Mouse (Mus musculus): ENCODE measurements around the gene Hspe1. TPM values are rescaled to one million over a fixed set of nuclear protein-coding genes. Genes with fewer than 3 reads are reported as not detected.
A peak's percentile ranks its signal among the peaks of the same experiment; 100 is the strongest.

Hspe1 gene
- polyA plus RNA-seq (2015; fragmentation: Nextera tagmentation; extraction: Ambion mirVana) = 276 and 289 TPM in 2 replicates

GRCm38 (mm10) chr1:55087932-55088610, at the start of gene Hspe1, which contains the start of gene Hspd1:
TSS of gene Hspe1 (plus strand) at chr1:55088132.
TSS of gene Hspd1 (minus strand) at chr1:55088243.
- Histone ChIP-seq H3K9ac (ENCODE audit: low read length) (peak within 1 kb of the TSS; percentile 99), H3K27me3 (ENCODE audit: control insufficient read depth, insufficient read depth, low read length) (no peaks in the 10 kb centered on the region), H3K4me1 (ENCODE audit: control insufficient read depth, insufficient read depth, low read length) (peaks cover 30% of the 10 kb centered on the region), H3K4me2 (ENCODE audit: low read depth, low read length) (peak within 1 kb of the TSS; percentile 92), H3K9me3 (replicated peaks; ENCODE audit: control insufficient read depth, low read length) (no peaks in the 10 kb centered on the region), H3K27ac (ENCODE audit: low read length) (peak within 1 kb of the TSS; percentile 99), H3K36me3 (ENCODE audit: control insufficient read depth, insufficient read depth) (peaks cover 27% of the 10 kb centered on the region), H3K4me3 (ENCODE audit: low read length) (peak within 1 kb of the TSS; percentile 98)
- WGBS = under 1% methylated on average over 76 of the region's 76 CpGs
- peak; percentile 93 for ATAC-seq (replicated peaks; ENCODE audit: extremely low read depth, insufficient read depth, low FRiP score)

- Histone ChIP-seq H3K36me3 (ENCODE audit: control insufficient read depth, insufficient read depth) (no peaks in the 10 kb centered on the region), H3K27me3 (ENCODE audit: control insufficient read depth, insufficient read depth, low read length) (no peaks in the 10 kb centered on the region), H3K9me3 (replicated peaks; ENCODE audit: control insufficient read depth, low read length) (peaks cover 10% of the 10 kb centered on the region; the same call in 1 of the 2 replicates), H3K4me1 (ENCODE audit: control insufficient read depth, insufficient read depth, low read length) (no peaks in the 10 kb centered on the region), H3K4me2 (ENCODE audit: low read depth, low read length) (no peak overlapping the region), H3K4me3 (ENCODE audit: low read length) (no peak overlapping the region), H3K9ac (ENCODE audit: low read length) (no peak overlapping the region), H3K27ac (ENCODE audit: low read length) (no peak overlapping the region)
- no peak for ATAC-seq (replicated peaks; ENCODE audit: extremely low read depth, insufficient read depth, low FRiP score)
- 77% methylated on average over 1 of the region's 1 CpGs for WGBS
Measured at GRCm38 (mm10) chr1:55039944-55040343, 48.0 kb upstream of the Hspe1 start.

GRCm38 (mm10) chr1:55041691-55042090, 46.2 kb upstream of the Hspe1 start:
- Histone ChIP-seq H3K27me3 (ENCODE audit: control insufficient read depth, insufficient read depth, low read length) (no peaks in the 10 kb centered on the region), H3K4me2 (ENCODE audit: low read depth, low read length) (no peak overlapping the region), H3K27ac (ENCODE audit: low read length) (no peak overlapping the region), H3K4me3 (ENCODE audit: low read length) (no peak overlapping the region), H3K9ac (ENCODE audit: low read length) (no peak overlapping the region), H3K36me3 (ENCODE audit: control insufficient read depth, insufficient read depth) (no peaks in the 10 kb centered on the region), H3K4me1 (ENCODE audit: control insufficient read depth, insufficient read depth, low read length) (no peaks in the 10 kb centered on the region), H3K9me3 (replicated peaks; ENCODE audit: control insufficient read depth, low read length) (peaks cover 10% of the 10 kb centered on the region; the same call in 1 of the 2 replicates)
- no peak for ATAC-seq (replicated peaks; ENCODE audit: extremely low read depth, insufficient read depth, low FRiP score)
- 79% methylated on average over 4 of the region's 4 CpGs for WGBS

GRCm38 (mm10) chr1:55042246-55042645, 45.7 kb upstream of the Hspe1 start:
- H3K4me3 ChIP-seq (ENCODE audit: low read length) = no peak overlapping the region
- no peak overlapping the region for H3K27ac ChIP-seq (ENCODE audit: low read length)
- H3K4me1 ChIP-seq (ENCODE audit: control insufficient read depth, insufficient read depth, low read length) = no peaks in the 10 kb centered on the region
- no peaks in the 10 kb centered on the region for H3K36me3 ChIP-seq (ENCODE audit: control insufficient read depth, insufficient read depth)
- H3K27me3 ChIP-seq (ENCODE audit: control insufficient read depth, insufficient read depth, low read length) = no peaks in the 10 kb centered on the region
- no peak for ATAC-seq (replicated peaks; ENCODE audit: extremely low read depth, insufficient read depth, low FRiP score)
- H3K9ac ChIP-seq (ENCODE audit: low read length) = no peak overlapping the region
- H3K4me2 ChIP-seq (ENCODE audit: low read depth, low read length) = no peak overlapping the region
- 54% methylated on average over 1 of the region's 1 CpGs for WGBS
- peaks cover 10% of the 10 kb centered on the region; the same call in 1 of the 2 replicates for H3K9me3 ChIP-seq (replicated peaks; ENCODE audit: control insufficient read depth, low read length)

GRCm38 (mm10) chr1:55043164-55043563, 44.8 kb upstream of the Hspe1 start:
- Histone ChIP-seq H3K9ac (ENCODE audit: low read length) (no peak overlapping the region), H3K9me3 (replicated peaks; ENCODE audit: control insufficient read depth, low read length) (peaks cover 10% of the 10 kb centered on the region; the same call in 1 of the 2 replicates), H3K4me3 (ENCODE audit: low read length) (no peak overlapping the region), H3K27me3 (ENCODE audit: control insufficient read depth, insufficient read depth, low read length) (no peaks in the 10 kb centered on the region), H3K4me1 (ENCODE audit: control insufficient read depth, insufficient read depth, low read length) (no peaks in the 10 kb centered on the region), H3K4me2 (ENCODE audit: low read depth, low read length) (no peak overlapping the region), H3K27ac (ENCODE audit: low read length) (no peak overlapping the region), H3K36me3 (ENCODE audit: control insufficient read depth, insufficient read depth) (no peaks in the 10 kb centered on the region)
- no peak for ATAC-seq (replicated peaks; ENCODE audit: extremely low read depth, insufficient read depth, low FRiP score)
- 70% methylated on average over 3 of the region's 3 CpGs for WGBS

- no peak overlapping the region for H3K4me3 ChIP-seq (ENCODE audit: low read length)
- no peak overlapping the region for H3K27ac ChIP-seq (ENCODE audit: low read length)
- no peak overlapping the region for H3K9ac ChIP-seq (ENCODE audit: low read length)
- no peaks in the 10 kb centered on the region for H3K27me3 ChIP-seq (ENCODE audit: control insufficient read depth, insufficient read depth, low read length)
- H3K9me3 ChIP-seq (replicated peaks; ENCODE audit: control insufficient read depth, low read length) = no peaks in the 10 kb centered on the region
- WGBS = 60% methylated on average over 4 of the region's 4 CpGs
- no peak overlapping the region for H3K4me2 ChIP-seq (ENCODE audit: low read depth, low read length)
- H3K4me1 ChIP-seq (ENCODE audit: control insufficient read depth, insufficient read depth, low read length) = peaks cover 10% of the 10 kb centered on the region; the same call in 1 of the 2 replicates
- no peaks in the 10 kb centered on the region for H3K36me3 ChIP-seq (ENCODE audit: control insufficient read depth, insufficient read depth)
- no peak for ATAC-seq (replicated peaks; ENCODE audit: extremely low read depth, insufficient read depth, low FRiP score)
Measured at GRCm38 (mm10) chr1:55048841-55049587, 38.9 kb upstream of the Hspe1 start.

GRCm38 (mm10) chr1:55051671-55052070, 36.3 kb upstream of the Hspe1 start:
- H3K27ac ChIP-seq (ENCODE audit: low read length) = no peak overlapping the region
- no peaks in the 10 kb centered on the region for H3K9me3 ChIP-seq (replicated peaks; ENCODE audit: control insufficient read depth, low read length)
- no peak overlapping the region for H3K9ac ChIP-seq (ENCODE audit: low read length)
- H3K4me3 ChIP-seq (ENCODE audit: low read length) = peak overlapping the region; percentile 85
- no peaks in the 10 kb centered on the region for H3K27me3 ChIP-seq (ENCODE audit: control insufficient read depth, insufficient read depth, low read length)
- no peak for ATAC-seq (replicated peaks; ENCODE audit: extremely low read depth, insufficient read depth, low FRiP score)
- H3K4me1 ChIP-seq (ENCODE audit: control insufficient read depth, insufficient read depth, low read length) = peaks cover 14% of the 10 kb centered on the region
- H3K36me3 ChIP-seq (ENCODE audit: control insufficient read depth, insufficient read depth) = peaks cover 2% of the 10 kb centered on the region; the same call in 1 of the 2 replicates
- 78% methylated on average over 3 of the region's 3 CpGs for WGBS
- H3K4me2 ChIP-seq (ENCODE audit: low read depth, low read length) = peak overlapping the region; percentile 93

GRCm38 (mm10) chr1:55052355-55052953, 35.5 kb upstream of the Hspe1 start, which contains the start of gene Coq10b:
TSS of gene Coq10b (plus strand) at chr1:55052770.
- ATAC-seq (replicated peaks; ENCODE audit: extremely low read depth, insufficient read depth, low FRiP score) = peak; percentile 100
- peak within 1 kb of the TSS; percentile 76 for H3K9ac ChIP-seq (ENCODE audit: low read length)
- peaks cover 6% of the 10 kb centered on the region; the same call in 1 of the 2 replicates for H3K36me3 ChIP-seq (ENCODE audit: control insufficient read depth, insufficient read depth)
- no peaks in the 10 kb centered on the region for H3K9me3 ChIP-seq (replicated peaks; ENCODE audit: control insufficient read depth, low read length)
- peak within 1 kb of the TSS; percentile 93 for H3K4me2 ChIP-seq (ENCODE audit: low read depth, low read length)
- peak within 1 kb of the TSS; percentile 90 for H3K27ac ChIP-seq (ENCODE audit: low read length)
- H3K27me3 ChIP-seq (ENCODE audit: control insufficient read depth, insufficient read depth, low read length) = no peaks in the 10 kb centered on the region
- peaks cover 14% of the 10 kb centered on the region for H3K4me1 ChIP-seq (ENCODE audit: control insufficient read depth, insufficient read depth, low read length)
- peak within 1 kb of the TSS; percentile 85 for H3K4me3 ChIP-seq (ENCODE audit: low read length)
- under 1% methylated on average over 46 of the region's 46 CpGs for WGBS
